Mouse (Mus musculus): Measurements from ENCODE around the gene Spag16. TPM values are rescaled to one million over a fixed set of nuclear protein-coding genes. Genes with fewer than 3 reads are reported as not detected.

Spag16 gene
- polyA plus RNA-seq, 1 experiment from 2014 or later, result 0.28 TPM

DNA sequence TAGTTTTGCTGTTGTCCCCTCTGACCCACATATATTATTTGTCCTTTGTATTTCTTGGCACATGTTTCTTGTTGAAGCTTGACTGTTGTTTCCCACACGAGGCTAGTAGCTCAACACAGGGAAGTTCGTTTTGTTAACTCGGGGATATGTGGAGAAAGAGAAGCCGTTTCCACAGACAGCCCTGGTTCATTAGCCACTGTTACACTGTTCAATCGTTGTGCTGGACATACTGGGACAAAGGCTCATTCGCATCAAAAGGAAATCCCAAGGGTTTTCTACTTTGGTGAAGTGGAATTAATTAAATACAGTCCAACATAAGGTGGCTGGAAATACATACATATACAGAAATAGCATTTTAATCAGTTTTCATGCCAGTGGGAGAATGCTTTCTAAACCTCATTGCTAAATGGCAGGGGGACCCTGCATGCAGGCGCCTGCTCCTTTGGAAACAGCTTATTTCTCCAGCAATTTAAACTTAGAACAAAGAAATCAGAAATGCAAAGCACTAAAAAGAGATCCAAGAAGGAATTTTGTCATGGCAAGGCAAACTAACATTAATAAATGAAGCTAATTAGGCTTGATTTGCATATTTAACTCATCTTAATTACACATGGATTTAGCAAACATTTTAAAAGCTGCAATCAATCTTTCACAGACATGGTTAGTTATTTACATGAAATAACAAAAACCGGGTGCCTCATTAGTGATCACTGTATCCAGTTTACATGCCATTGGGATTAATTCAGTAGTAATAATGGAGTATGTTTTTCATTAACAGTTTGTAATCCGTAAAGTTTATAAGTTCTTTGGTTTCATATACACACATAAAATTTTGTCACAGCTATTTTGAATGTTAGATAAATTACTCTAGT lies 615.7 kb downstream of the Spag16 start:
- 74% methylated on average over 9 of the region's 9 CpGs for WGBS
- Histone ChIP-seq H3K4me3 (ENCODE audit: low read depth, low read length) (no peak overlapping the region), H3K27ac (ENCODE audit: low read depth) (no peak overlapping the region), H3K4me1 (ENCODE audit: insufficient read depth) (no peaks in the 10 kb centered on the region), H3K9ac (no peak overlapping the region), H3K27me3 (ENCODE audit: insufficient read depth, low read length) (no peaks in the 10 kb centered on the region), H3K36me3 (ENCODE audit: insufficient read depth) (no peaks in the 10 kb centered on the region), H3K4me2 (no peak overlapping the region), H3K9me3 (ENCODE audit: low read depth, low read length) (no peaks in the 10 kb centered on the region)
- no peak for TF ChIP-seq CTCF (IDR thresholded peaks at IDR 0.05; ENCODE audit: low read depth)
- ATAC-seq (ENCODE audit: insufficient read depth) (no peak), DNase-seq (no peak)

DNA sequence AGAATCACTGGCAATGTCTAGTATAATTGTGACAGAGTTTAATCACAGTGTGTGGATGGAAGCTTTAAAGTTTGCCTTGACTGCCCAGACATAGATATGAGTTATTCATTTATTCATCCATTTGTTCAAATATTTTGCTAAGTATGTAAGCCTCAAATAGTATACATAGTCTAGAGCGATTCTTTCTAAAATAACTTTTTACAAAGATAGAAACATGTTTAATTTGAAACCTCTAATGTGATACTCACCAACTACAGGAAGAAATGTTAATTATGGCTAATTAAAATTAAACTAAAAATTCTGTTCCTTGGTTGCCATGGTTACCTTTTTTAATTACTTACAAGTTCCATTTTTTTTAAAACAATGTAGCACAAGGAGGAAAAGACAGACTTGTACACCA lies 653.1 kb downstream of the Spag16 start:
- Histone ChIP-seq H3K27me3 (ENCODE audit: insufficient read depth, low read length) (no peaks in the 10 kb centered on the region), H3K4me3 (ENCODE audit: low read depth, low read length) (no peak overlapping the region), H3K36me3 (ENCODE audit: insufficient read depth) (no peaks in the 10 kb centered on the region), H3K4me2 (no peak overlapping the region), H3K9me3 (ENCODE audit: low read depth, low read length) (no peaks in the 10 kb centered on the region), H3K4me1 (ENCODE audit: insufficient read depth) (no peaks in the 10 kb centered on the region), H3K27ac (ENCODE audit: low read depth) (no peak overlapping the region), H3K9ac (no peak overlapping the region)
- 79% methylated on average over 1 of the region's 1 CpGs for WGBS
- TF ChIP-seq CTCF (IDR thresholded peaks at IDR 0.05; ENCODE audit: low read depth), result no peak
- ATAC-seq (ENCODE audit: insufficient read depth) (no peak), DNase-seq (no peak)

DNA sequence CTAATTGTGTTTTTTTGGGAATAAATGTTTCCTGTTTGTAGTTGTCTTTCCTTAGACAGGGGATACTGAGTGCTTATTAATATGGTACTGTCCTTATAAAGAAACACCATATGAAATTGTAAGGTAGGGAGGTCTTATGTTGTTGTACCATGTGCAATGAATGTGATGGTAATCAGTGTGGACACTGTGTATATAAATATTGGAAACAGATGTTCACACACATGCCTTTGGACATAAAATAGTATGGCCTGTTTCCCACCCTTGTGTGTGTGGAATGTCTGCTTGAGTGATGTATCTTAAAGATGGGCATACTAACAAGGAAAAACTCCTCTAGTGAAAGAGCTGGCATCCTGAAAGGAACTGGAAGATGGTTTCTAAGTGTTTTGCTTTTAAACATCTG lies 692.1 kb downstream of the Spag16 start:
- TF ChIP-seq CTCF (IDR thresholded peaks at IDR 0.05; ENCODE audit: low read depth), result no peak
- H3K27ac ChIP-seq (ENCODE audit: low read depth), result no peak overlapping the region
- no peaks in the 10 kb centered on the region for H3K27me3 ChIP-seq (ENCODE audit: insufficient read depth, low read length)
- H3K9ac ChIP-seq, result no peak overlapping the region
- 0 out of 2 replicates have a peak, but pooled peaks cover 4% of the 10 kb centered on the region for H3K9me3 ChIP-seq (ENCODE audit: low read depth, low read length)
- H3K36me3 ChIP-seq (ENCODE audit: insufficient read depth), result no peaks in the 10 kb centered on the region
- no peaks in the 10 kb centered on the region for H3K4me1 ChIP-seq (ENCODE audit: insufficient read depth)
- DNase-seq, result no peak
- ATAC-seq (ENCODE audit: insufficient read depth), result no peak
- H3K4me2 ChIP-seq, result no peak overlapping the region
- H3K4me3 ChIP-seq (ENCODE audit: low read depth, low read length), result no peak overlapping the region

DNA sequence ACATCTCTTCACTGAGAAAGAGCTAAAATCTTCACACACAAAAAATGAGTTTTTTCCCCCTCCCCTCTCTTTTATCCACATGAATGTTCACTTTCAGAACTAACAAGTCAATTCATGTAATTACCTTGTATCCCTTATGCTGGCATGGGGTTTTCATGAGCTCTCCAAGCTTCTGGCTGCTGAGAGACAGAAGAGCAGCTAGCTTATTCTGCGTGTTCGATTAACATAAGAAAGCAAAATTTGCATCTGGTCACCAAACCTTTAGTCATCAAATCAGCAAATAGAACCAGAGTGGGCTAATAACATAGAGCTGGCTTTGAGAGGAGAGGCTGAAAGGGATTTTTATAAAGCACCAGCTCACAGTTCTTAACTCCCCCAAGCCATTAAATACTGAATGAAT lies 700.4 kb downstream of the Spag16 start:
- no peaks in the 10 kb centered on the region for H3K4me1 ChIP-seq (ENCODE audit: insufficient read depth)
- no peak overlapping the region for H3K9ac ChIP-seq
- H3K36me3 ChIP-seq (ENCODE audit: insufficient read depth), result no peaks in the 10 kb centered on the region
- WGBS, result 72% methylated on average over 2 of the region's 2 CpGs
- no peak overlapping the region for H3K27ac ChIP-seq (ENCODE audit: low read depth)
- 0 out of 2 replicates have a peak, but pooled peaks cover 4% of the 10 kb centered on the region for H3K9me3 ChIP-seq (ENCODE audit: low read depth, low read length)
- no peaks in the 10 kb centered on the region for H3K27me3 ChIP-seq (ENCODE audit: insufficient read depth, low read length)
- H3K4me3 ChIP-seq (ENCODE audit: low read depth, low read length), result no peak overlapping the region
- no peak for TF ChIP-seq CTCF (IDR thresholded peaks at IDR 0.05; ENCODE audit: low read depth)
- no peak overlapping the region for H3K4me2 ChIP-seq
- ATAC-seq (ENCODE audit: insufficient read depth) (no peak), DNase-seq (no peak)

DNA sequence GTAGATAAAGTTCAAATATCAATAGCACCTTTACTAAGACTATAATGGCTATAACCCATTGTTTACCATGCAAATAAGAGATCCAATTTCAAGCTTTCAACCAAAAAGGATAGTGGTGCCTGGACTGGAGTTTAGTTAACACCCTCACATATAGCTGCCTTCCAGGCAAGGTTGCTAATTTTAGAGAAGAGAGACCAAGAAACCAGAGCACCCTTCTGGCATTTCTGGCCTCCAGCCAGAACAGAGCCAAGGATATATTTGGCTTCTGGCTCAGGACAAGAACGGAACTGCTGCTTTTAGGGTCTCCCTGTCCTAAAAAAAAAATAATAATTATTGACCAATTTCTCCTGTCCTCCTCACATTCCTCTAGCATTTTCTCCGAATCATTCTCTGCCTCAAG lies 703.0 kb downstream of the Spag16 start:
- no peak for DNase-seq
- Histone ChIP-seq H3K4me3 (ENCODE audit: low read depth, low read length) (no peak overlapping the region), H3K4me1 (ENCODE audit: insufficient read depth) (no peaks in the 10 kb centered on the region), H3K27me3 (ENCODE audit: insufficient read depth, low read length) (no peaks in the 10 kb centered on the region), H3K27ac (ENCODE audit: low read depth) (no peak overlapping the region), H3K36me3 (ENCODE audit: insufficient read depth) (no peaks in the 10 kb centered on the region), H3K4me2 (no peak overlapping the region), H3K9ac (no peak overlapping the region), H3K9me3 (ENCODE audit: low read depth, low read length) (no peaks in the 10 kb centered on the region)
- ATAC-seq (ENCODE audit: insufficient read depth), result no peak
- WGBS, result 63% methylated on average over 2 of the region's 2 CpGs
- no peak for TF ChIP-seq CTCF (IDR thresholded peaks at IDR 0.05; ENCODE audit: low read depth)

DNA sequence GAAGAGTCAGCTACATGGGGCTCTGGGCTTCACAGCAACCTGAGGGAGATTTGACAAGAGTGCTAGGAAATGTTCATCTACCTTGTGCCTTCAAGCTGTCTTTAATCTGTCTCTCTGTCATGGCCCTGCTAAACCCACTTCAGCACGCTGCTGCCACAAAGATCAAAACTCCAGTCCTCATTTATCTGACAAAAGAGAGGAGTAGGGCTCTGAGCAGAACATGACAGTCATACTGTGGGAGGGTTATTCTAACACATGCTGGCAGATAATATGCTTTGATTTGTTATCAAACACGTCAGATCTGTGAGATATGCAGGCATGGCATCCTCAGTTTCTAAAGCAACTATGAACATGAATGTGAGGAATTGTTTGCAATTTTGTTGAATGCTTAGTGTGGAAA lies 725.1 kb downstream of the Spag16 start:
- Histone ChIP-seq H3K4me3 (ENCODE audit: low read depth, low read length) (no peak overlapping the region), H3K27me3 (ENCODE audit: insufficient read depth, low read length) (no peaks in the 10 kb centered on the region), H3K9ac (no peak overlapping the region), H3K4me1 (ENCODE audit: insufficient read depth) (no peaks in the 10 kb centered on the region), H3K36me3 (ENCODE audit: insufficient read depth) (no peaks in the 10 kb centered on the region), H3K9me3 (ENCODE audit: low read depth, low read length) (no peaks in the 10 kb centered on the region), H3K27ac (ENCODE audit: low read depth) (no peak overlapping the region), H3K4me2 (no peak overlapping the region)
- no peak for TF ChIP-seq CTCF (IDR thresholded peaks at IDR 0.05; ENCODE audit: low read depth)
- no peak for ATAC-seq (ENCODE audit: insufficient read depth)
- 55% methylated on average over 2 of the region's 2 CpGs for WGBS
- DNase-seq, result no peak

DNA sequence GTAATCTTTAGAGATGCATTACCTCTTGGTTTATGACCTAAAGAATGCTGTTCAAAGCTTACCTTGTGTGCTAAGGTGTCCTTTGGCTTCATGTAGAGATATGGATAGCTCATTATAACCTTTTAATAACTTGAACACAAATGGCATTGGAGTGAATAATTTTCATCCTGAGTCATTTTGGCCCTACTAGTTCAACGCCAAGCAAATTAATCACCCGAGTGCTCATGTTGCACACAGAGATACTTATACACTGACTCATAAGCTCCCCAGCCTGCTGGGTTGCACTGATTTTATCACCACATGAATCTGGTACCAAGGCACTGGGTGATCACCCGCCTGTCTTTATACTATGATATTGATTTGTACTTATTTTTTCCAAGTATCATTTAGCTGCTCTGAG lies 795.0 kb downstream of the Spag16 start:
- no peak for TF ChIP-seq CTCF (IDR thresholded peaks at IDR 0.05; ENCODE audit: low read depth)
- Histone ChIP-seq H3K4me3 (ENCODE audit: low read depth, low read length) (no peak overlapping the region), H3K4me1 (ENCODE audit: insufficient read depth) (no peaks in the 10 kb centered on the region), H3K27me3 (ENCODE audit: insufficient read depth, low read length) (no peaks in the 10 kb centered on the region), H3K4me2 (no peak overlapping the region), H3K9ac (no peak overlapping the region), H3K36me3 (ENCODE audit: insufficient read depth) (no peaks in the 10 kb centered on the region), H3K27ac (ENCODE audit: low read depth) (no peak overlapping the region), H3K9me3 (ENCODE audit: low read depth, low read length) (no peaks in the 10 kb centered on the region)
- WGBS, result 91% methylated on average over 3 of the region's 3 CpGs
- no peak for ATAC-seq (ENCODE audit: insufficient read depth)
- no peak for DNase-seq

All from lung, embryonic 14.5 days (tissue).